ENCODE assay signal across 20 mouse cellular contexts in the genomic region with DNA sequence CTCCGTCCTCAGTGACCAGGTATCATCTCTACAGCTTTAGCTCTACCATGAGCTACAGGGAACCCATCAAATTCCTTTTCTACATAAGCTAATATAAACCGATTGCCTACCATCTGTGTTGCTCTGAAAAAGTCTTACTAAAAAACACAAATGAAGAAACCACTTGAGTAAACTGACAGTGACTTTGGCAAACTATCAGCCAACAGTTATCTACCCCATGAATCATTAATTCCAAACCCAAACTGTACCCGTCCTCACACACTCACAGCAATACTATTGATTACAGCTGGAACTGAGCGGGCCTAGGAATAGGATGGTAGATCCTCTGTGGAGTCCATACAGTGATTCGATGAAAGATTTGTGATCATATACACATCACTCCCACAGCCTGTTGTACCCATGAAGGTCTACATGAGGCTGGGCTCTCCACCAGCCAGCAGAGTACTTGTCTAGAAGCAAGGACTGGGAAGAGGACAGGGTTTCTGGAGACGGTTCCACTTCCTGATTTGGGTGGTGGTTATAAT. TPM values are rescaled to one million over a fixed set of nuclear protein-coding genes. Genes with fewer than 3 reads are reported as not detected.
DNase-seq lines count a peak whose midpoint lies in the region; ATAC-seq lines count a peak whose summit lies in the region.
"Had no signal": no experiment of that assay in that cellular context is flagged by ENCODE, and none has a peak within 500 bp of the region (broad histone marks: within the 10 kb centered on the region; RNA-seq: fewer than 3 reads in every experiment).

No protein-coding gene starts in this region.

- DNase-seq in heart, adult 11 months: peak; percentile 93
- DNase-seq in heart, adult 9 months (ENCODE audit: low spot score in 2 of 2): no peak
- no peak for DNase-seq in limb, embryonic 10.5 days (ENCODE audit: low spot score)
- no peak for DNase-seq in adrenal gland, adult 2 months
- DNase-seq in frontal cortex, postnatal 36 days (ENCODE audit: low spot score in 2 of 2): no peak
- DNase-seq: cerebellum, adult 11 months; embryo, embryonic 11 days; retina, postnatal 1 day; thymus, adult 18-20 months had no signal

- no peak overlapping the region for H3K4me2 ChIP-seq in limb, embryonic 12.5 days
- no peak overlapping the region for H3K4me2 ChIP-seq in limb, embryonic 15.5 days
- H3K4me2 ChIP-seq: forebrain, embryonic 12.5 days; heart, embryonic 11.5 days; hindbrain, embryonic 14.5 days; kidney, embryonic 15.5 days; liver, embryonic 12.5 days; midbrain, embryonic 11.5 days had no signal

- H3K9ac ChIP-seq in limb, embryonic 12.5 days (replicated peaks): no peak overlapping the region
- no peak overlapping the region for H3K9ac ChIP-seq in limb, embryonic 15.5 days
- H3K9ac ChIP-seq: forebrain, embryonic 12.5 days; hindbrain, embryonic 14.5 days; kidney, embryonic 15.5 days; liver, embryonic 12.5 days had no signal

- no peak for ATAC-seq in limb, embryonic 12.5 days (ENCODE audit: insufficient number of reproducible peaks, insufficient read depth, low FRiP score, low TSS enrichment, low read depth)
- no peak for ATAC-seq in limb, embryonic 15.5 days (ENCODE audit: insufficient number of reproducible peaks, low FRiP score, low TSS enrichment, low read depth)
- ATAC-seq: activated CD4-positive, CD25-positive, alpha-beta regulatory T cell, adult 4 months; liver, embryonic 12.5 days had no signal

- no peak overlapping the region for H3K4me3 ChIP-seq in limb, embryonic 12.5 days (replicated peaks)
- no peak overlapping the region for H3K4me3 ChIP-seq in limb, embryonic 10.5 days
- H3K4me3 ChIP-seq in brown adipose tissue, adult 24 weeks (ENCODE audit: insufficient read depth, low read depth, low read length): no peak overlapping the region
- H3K4me3 ChIP-seq in limb, embryonic 15.5 days: no peak overlapping the region
- H3K4me3 ChIP-seq: forebrain, embryonic 12.5 days; kidney, embryonic 15.5 days; liver, embryonic 12.5 days had no signal

- 89% methylated on average over 6 of the region's 6 CpGs for WGBS in limb, embryonic 12.5 days
- WGBS in limb, embryonic 10.5 days: 92% methylated on average over 6 of the region's 6 CpGs
- WGBS in limb, embryonic 15.5 days: 84% methylated on average over 6 of the region's 6 CpGs

- no peaks in the 10 kb centered on the region for H3K36me3 ChIP-seq in limb, embryonic 12.5 days
- no peaks in the 10 kb centered on the region for H3K36me3 ChIP-seq in limb, embryonic 10.5 days
- no peaks in the 10 kb centered on the region for H3K36me3 ChIP-seq in limb, embryonic 15.5 days
- H3K36me3 ChIP-seq: forebrain, embryonic 12.5 days; kidney, embryonic 15.5 days; liver, embryonic 12.5 days had no signal

- H3K4me1 ChIP-seq in limb, embryonic 12.5 days (replicated peaks): peaks cover 12% of the 10 kb centered on the region
- no peaks in the 10 kb centered on the region for H3K4me1 ChIP-seq in limb, embryonic 10.5 days
- H3K4me1 ChIP-seq in brown adipose tissue, adult 24 weeks (ENCODE audit: control insufficient read depth, insufficient read depth, insufficient read length, low read length): peaks cover 6% of the 10 kb centered on the region; the same call in 1 of the 2 replicates
- peaks cover 28% of the 10 kb centered on the region for H3K4me1 ChIP-seq in limb, embryonic 15.5 days
- H3K4me1 ChIP-seq: forebrain, embryonic 12.5 days; liver, embryonic 12.5 days had no signal

- no peaks in the 10 kb centered on the region for H3K27me3 ChIP-seq in limb, embryonic 12.5 days
- H3K27me3 ChIP-seq in limb, embryonic 10.5 days (ENCODE audit: low read depth, poor library complexity, severe bottlenecking): no peaks in the 10 kb centered on the region
- no peaks in the 10 kb centered on the region for H3K27me3 ChIP-seq in limb, embryonic 15.5 days
- H3K27me3 ChIP-seq: forebrain, embryonic 12.5 days; kidney, embryonic 15.5 days; liver, embryonic 12.5 days had no signal

- peak overlapping the region; percentile 56; the same call in 1 of the 2 replicates for H3K27ac ChIP-seq in limb, embryonic 12.5 days
- H3K27ac ChIP-seq in limb, embryonic 10.5 days: no peak overlapping the region
- peak overlapping the region; percentile 73; the same call in 1 of the 2 replicates for H3K27ac ChIP-seq in brown adipose tissue, adult 24 weeks (replicated peaks; ENCODE audit: low read depth, low read length)
- peak overlapping the region; percentile 88 for H3K27ac ChIP-seq in limb, embryonic 15.5 days
- H3K27ac ChIP-seq: forebrain, embryonic 12.5 days; hindbrain, embryonic 14.5 days; kidney, embryonic 15.5 days; liver, embryonic 12.5 days had no signal

- no peaks in the 10 kb centered on the region for H3K9me3 ChIP-seq in limb, embryonic 12.5 days
- H3K9me3 ChIP-seq in limb, embryonic 10.5 days (replicated peaks): no peaks in the 10 kb centered on the region
- no peaks in the 10 kb centered on the region for H3K9me3 ChIP-seq in limb, embryonic 15.5 days
- H3K9me3 ChIP-seq: forebrain, embryonic 12.5 days; G1E; kidney, embryonic 15.5 days; liver, embryonic 12.5 days had no signal

RNA-seq across cellular contexts. Expression of gene Tes3-ps, which starts 14.2 kb away (rescaled TPM):
- 1.1 and 1.6 TPM in 2 replicates for polyA plus RNA-seq in limb, embryonic 12.5 days (2016; fragmentation: Nextera tagmentation; extraction: Ambion mirVana)
- polyA plus RNA-seq in limb, embryonic 10.5 days (2016; fragmentation: Nextera tagmentation; extraction: Ambion mirVana): 1.0 and 1.5 TPM in 2 replicates
- 1.8 and 2.0 TPM in 2 replicates for polyA plus RNA-seq in brown adipose tissue, adult 24 weeks (2012; ENCODE audit: insufficient read depth, insufficient read length, missing spikeins)
- 0.72 and 0.88 TPM in 2 replicates for polyA plus RNA-seq in limb, embryonic 15.5 days (2015; fragmentation: Nextera tagmentation; extraction: Ambion mirVana)
- total RNA-seq in adrenal gland, adult 2 months (2021): 1 to 10 TPM; 1.2 to 1.5 TPM
- not detected in 2 replicates for polyA plus RNA-seq in adrenal gland, adult 2 months (2012; rRNA removed)

RNA-seq across cellular contexts. Expression of gene Ecm2, which starts 25.7 kb away (rescaled TPM):
- polyA plus RNA-seq in limb, embryonic 12.5 days (2016; fragmentation: Nextera tagmentation; extraction: Ambion mirVana): 0.51 and 0.55 TPM in 2 replicates
- 0.21 and 0.45 TPM in 2 replicates for polyA plus RNA-seq in limb, embryonic 10.5 days (2016; fragmentation: Nextera tagmentation; extraction: Ambion mirVana)
- polyA plus RNA-seq in brown adipose tissue, adult 24 weeks (2012; ENCODE audit: insufficient read depth, insufficient read length, missing spikeins): 10.1 and 12.4 TPM in 2 replicates
- 4.0 and 7.2 TPM in 2 replicates for polyA plus RNA-seq in limb, embryonic 15.5 days (2015; fragmentation: Nextera tagmentation; extraction: Ambion mirVana)
- total RNA-seq in adrenal gland, adult 2 months (2021): 1 to 10 TPM; 7.2 to 9.5 TPM
- polyA plus RNA-seq in adrenal gland, adult 2 months (2012; rRNA removed): 0.54 and 0.65 TPM in 2 replicates

RNA-seq across cellular contexts. Expression of gene Ippk, which starts 57.9 kb away (rescaled TPM):
- polyA plus RNA-seq in limb, embryonic 12.5 days (2016; fragmentation: Nextera tagmentation; extraction: Ambion mirVana): 14.7 and 16.4 TPM in 2 replicates
- polyA plus RNA-seq in limb, embryonic 10.5 days (2016; fragmentation: Nextera tagmentation; extraction: Ambion mirVana): 17.3 and 21.0 TPM in 2 replicates
- polyA plus RNA-seq in brown adipose tissue, adult 24 weeks (2012; ENCODE audit: insufficient read depth, insufficient read length, missing spikeins): 4.4 and 5.9 TPM in 2 replicates
- 14.2 and 14.7 TPM in 2 replicates for polyA plus RNA-seq in limb, embryonic 15.5 days (2015; fragmentation: Nextera tagmentation; extraction: Ambion mirVana)
- 10 to 100 TPM; 27.0 to 38.3 TPM for total RNA-seq in adrenal gland, adult 2 months (2021)
- 6.8 and 8.4 TPM in 2 replicates for polyA plus RNA-seq in adrenal gland, adult 2 months (2012; rRNA removed)
